Mouse (Mus musculus): ENCODE data around the gene Il20. TPM values are rescaled to one million over a fixed set of nuclear protein-coding genes. Genes with fewer than 3 reads are reported as not detected.

Il20 gene
- total RNA-seq, 2 experiments from 2014 or later: not detected

GRCm38 (mm10) chr1:130865541-130866221, 45.6 kb downstream of the Il20 start, which contains the start of gene Fcmr:
Gene Fcmr (plus strand): TSS chr1:130865669.
- no peak for DNase-seq (ENCODE audit: low spot score in 2 of 2)

GRCm38 (mm10) chr1:130864741-130865140, 46.5 kb downstream of the Il20 start:
- no peak for DNase-seq (ENCODE audit: low spot score in 2 of 2)

DNA sequence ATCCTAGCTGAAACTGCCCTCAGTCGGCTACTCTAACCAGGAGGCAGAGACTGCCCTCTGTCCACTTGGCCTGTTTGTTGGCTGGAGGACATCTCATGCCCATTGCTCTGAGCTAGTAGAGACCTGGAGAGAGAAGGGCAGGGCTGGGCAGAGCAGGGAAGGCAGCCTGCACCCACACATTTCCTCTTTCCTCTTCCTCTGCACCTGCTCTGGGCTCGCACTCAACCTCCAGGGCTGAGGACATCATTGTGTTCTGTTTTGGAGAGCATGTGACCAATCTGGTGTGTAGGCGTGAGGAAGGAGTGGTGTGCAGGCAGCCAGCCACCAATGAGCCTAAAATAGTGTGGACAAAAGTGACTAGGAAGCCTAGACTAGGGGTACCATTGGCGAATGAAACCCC, 47.0 kb downstream of the Il20 start:
- DNase-seq (ENCODE audit: low spot score in 2 of 2): no peak

DNA sequence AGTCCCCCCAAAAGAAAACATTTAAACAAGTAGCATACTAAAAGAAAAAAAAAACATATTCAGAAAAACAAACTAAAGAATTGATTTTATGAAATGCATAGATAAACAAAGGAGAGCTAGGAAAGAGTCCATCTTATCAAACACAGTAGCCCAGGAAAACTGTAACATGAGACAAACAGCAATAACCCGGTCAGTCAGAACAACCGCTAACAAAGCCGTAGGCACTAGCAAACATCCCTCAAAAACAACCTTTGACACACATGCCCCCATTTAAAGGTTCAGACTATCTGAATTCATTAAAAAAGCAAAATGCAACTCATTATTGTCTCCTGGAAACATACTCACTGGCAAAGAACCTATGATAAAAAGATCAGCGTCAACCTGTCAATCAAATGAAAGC, 53.8 kb downstream of the Il20 start:
- DNase-seq (ENCODE audit: low spot score in 2 of 2): no peak

Other genes with a start within 250 kb of the Il20 start
- 1 to 10 TPM; 1.1 to 1.2 TPM for gene C4bp, start 249.8 kb downstream of the Il20 start, total RNA-seq (2021)
- gene Gm29427, start 195.7 kb downstream of the Il20 start, total RNA-seq (2021): not detected
- gene Yod1, start 194.1 kb downstream of the Il20 start, total RNA-seq (2021): 10 to 100 TPM; 10.6 to 10.7 TPM
- 10 to 100 TPM; 49.8 to 51.9 TPM for gene Pfkfb2, start 182.2 kb downstream of the Il20 start, total RNA-seq (2021)
- gene AA986860, start 179.5 kb downstream of the Il20 start, total RNA-seq (2021): under 1 TPM; 0.91 to 0.98 TPM
- gene Fcamr, start 110.5 kb downstream of the Il20 start, total RNA-seq (2021): not detected
- not detected for gene Pigr, start 84.8 kb downstream of the Il20 start, total RNA-seq (2021)
- gene Fcmr, start 45.8 kb downstream of the Il20 start, total RNA-seq (2021): not detected
- gene Il24, start 24.0 kb downstream of the Il20 start, total RNA-seq (2021): not detected
- not detected for gene Il19, start 28.7 kb upstream of the Il20 start, total RNA-seq (2021)
- gene Il10, start 108.4 kb upstream of the Il20 start, total RNA-seq (2021): not detected
- 10 to 100 TPM; 31.2 to 34.0 TPM for gene Mapkapk2, start 186.4 kb upstream of the Il20 start, total RNA-seq (2021)
- 10 to 100 TPM; 14.0 to 15.3 TPM for gene Dyrk3, start 226.9 kb upstream of the Il20 start, total RNA-seq (2021)
- gene Eif2d, start 241.7 kb upstream of the Il20 start, total RNA-seq (2021): 10 to 100 TPM; 37.7 to 39.7 TPM

Measured in layer of hippocampus, postnatal 10 days (tissue).